Mouse (Mus musculus) cerebellum, postnatal 14 days (tissue): ENCODE results near the gene Rap1gds1.

Source experiments
- DNase-seq, 2 experiments: peaks; one replicate each; pipeline ENCODE4 v3.0.0; 2021; ENCODE audit warnings: mixed read lengths in 2 of 2

Rap1gds1 gene

GRCm38 (mm10) chr3:138937241-138937640 lies 137.8 kb downstream of the Rap1gds1 start:
- DNase-seq = no peak

GRCm38 (mm10) chr3:138936780-138937179 lies 138.2 kb downstream of the Rap1gds1 start:
- no peak for DNase-seq

GRCm38 (mm10) chr3:138927437-138927836 lies 147.6 kb downstream of the Rap1gds1 start:
- DNase-seq = no peak

GRCm38 (mm10) chr3:138926161-138926560 lies 148.8 kb downstream of the Rap1gds1 start:
- DNase-seq = no peak

- DNase-seq = no peak
These were observed 156.8 kb downstream of the Rap1gds1 start for GRCm38 (mm10) chr3:138918241-138918640.

GRCm38 (mm10) chr3:138917016-138917415 lies 158.0 kb downstream of the Rap1gds1 start:
- DNase-seq = no peak

- no peak for DNase-seq
These were observed 158.4 kb downstream of the Rap1gds1 start for GRCm38 (mm10) chr3:138916591-138916990.

- no peak for DNase-seq
These were observed 160.2 kb downstream of the Rap1gds1 start for GRCm38 (mm10) chr3:138914626-138915288.

- no peak for DNase-seq
These were observed 162.5 kb downstream of the Rap1gds1 start for GRCm38 (mm10) chr3:138912504-138912903.

- no peak for DNase-seq
These were observed 165.7 kb downstream of the Rap1gds1 start for GRCm38 (mm10) chr3:138909313-138909712.

GRCm38 (mm10) chr3:138906112-138906880 lies 168.7 kb downstream of the Rap1gds1 start:
- peak; percentile 85 to 87 for DNase-seq

GRCm38 (mm10) chr3:138905678-138906077 lies 169.3 kb downstream of the Rap1gds1 start:
- DNase-seq = peak; percentile 28 to 34

GRCm38 (mm10) chr3:138900571-138901141 lies 174.3 kb downstream of the Rap1gds1 start:
- no peak for DNase-seq

GRCm38 (mm10) chr3:138898055-138898454 lies 176.9 kb downstream of the Rap1gds1 start:
- DNase-seq = no peak

GRCm38 (mm10) chr3:138897500-138897899 lies 177.5 kb downstream of the Rap1gds1 start:
- no peak for DNase-seq

GRCm38 (mm10) chr3:138893520-138893919 lies 181.5 kb downstream of the Rap1gds1 start:
- no peak for DNase-seq

- DNase-seq = peak; percentile 46 to 57
These were observed 185.2 kb downstream of the Rap1gds1 start for GRCm38 (mm10) chr3:138889769-138890295.

- DNase-seq = no peak
These were observed 185.8 kb downstream of the Rap1gds1 start for GRCm38 (mm10) chr3:138889214-138889613.

GRCm38 (mm10) chr3:138886121-138886520 lies 188.9 kb downstream of the Rap1gds1 start:
- DNase-seq = no peak

GRCm38 (mm10) chr3:138881725-138882347 lies 193.2 kb downstream of the Rap1gds1 start:
- no peak for DNase-seq

- no peak for DNase-seq
These were observed 193.8 kb downstream of the Rap1gds1 start for GRCm38 (mm10) chr3:138880999-138881724.

GRCm38 (mm10) chr3:138877741-138878140 lies 197.3 kb downstream of the Rap1gds1 start:
- no peak for DNase-seq
